Mouse (Mus musculus) central nervous system, embryonic 11.5 days (tissue): Measurements from ENCODE around the gene Dnal4. TPM values are rescaled to one million over a fixed set of nuclear protein-coding genes. Genes with fewer than 3 reads are reported as not detected.

Source experiments
- polyA plus RNA-seq: library from polyadenylated mRNA; depleted of rRNA; stranded (reverse); fragments of >200 nt; gene quantifications from 2 replicates; pipeline ENCODE4 v1.2.3, GENCODE M21; 2012; rRNA removed

The Dnal4 gene
- polyA plus RNA-seq, result 52.9 and 62.5 TPM in 2 replicates

DNA sequence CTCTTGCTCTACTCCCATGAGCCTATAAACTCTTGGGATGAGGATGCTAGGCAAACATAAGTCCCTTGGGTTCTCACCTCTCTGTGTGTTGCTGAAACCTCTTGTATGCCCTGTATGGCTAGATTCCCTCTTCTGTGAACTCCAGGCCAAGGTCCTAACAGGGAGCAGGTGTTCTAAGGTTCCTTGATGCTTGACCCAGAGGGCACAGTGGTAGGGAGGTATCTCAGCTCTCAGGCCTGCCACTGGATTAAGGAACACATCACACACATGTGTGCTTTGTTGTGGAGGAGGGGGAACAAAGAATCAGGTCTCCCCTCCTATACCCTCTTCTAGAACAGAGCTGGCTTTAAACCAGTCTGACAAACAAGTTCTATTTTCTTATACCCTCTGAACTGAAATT is at the start of gene Dnal4:
TSS of gene Dnal4 (minus strand) at position 101 of the 400 bp plus-strand sequence.

DNA sequence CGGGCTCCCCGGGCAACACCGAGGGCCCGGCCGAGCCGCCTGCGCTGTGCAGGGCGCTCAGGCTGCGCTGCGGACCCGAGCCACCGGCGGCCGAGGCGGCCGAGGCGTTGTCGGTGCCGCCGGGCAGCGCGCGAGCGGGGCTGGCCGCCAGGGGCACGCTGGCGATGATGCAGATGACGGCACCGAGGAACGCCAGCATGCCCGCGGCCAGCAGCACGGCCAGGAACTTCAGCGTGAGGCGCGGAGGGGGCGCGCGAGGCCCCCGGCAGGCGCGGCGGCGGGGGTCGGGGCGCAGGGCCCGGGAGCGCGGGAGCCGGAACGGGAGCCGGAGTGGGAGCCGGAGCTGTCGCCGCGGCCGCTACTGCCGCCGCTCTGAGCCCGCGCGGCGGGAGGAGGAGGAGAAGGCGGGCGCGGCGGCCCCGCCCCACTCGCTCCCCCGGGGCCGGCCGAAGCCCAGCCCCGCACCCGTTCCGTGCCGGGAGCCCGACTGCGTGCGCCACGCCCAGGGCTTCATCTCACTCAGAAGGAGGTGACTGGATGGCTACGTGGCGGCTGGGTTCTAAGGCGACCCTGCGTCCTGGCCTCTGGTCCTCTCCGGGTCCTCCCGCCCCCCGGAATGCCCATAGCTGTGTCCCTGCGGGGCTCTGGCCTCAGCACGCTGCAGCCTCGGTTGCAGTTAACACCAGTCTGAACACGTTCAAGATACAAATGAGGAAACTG is 26.9 kb upstream of the Dnal4 start, which contains the start of gene Nptxr:
TSS of gene Nptxr (minus strand) at position 415 of the 720 bp plus-strand sequence.

DNA sequence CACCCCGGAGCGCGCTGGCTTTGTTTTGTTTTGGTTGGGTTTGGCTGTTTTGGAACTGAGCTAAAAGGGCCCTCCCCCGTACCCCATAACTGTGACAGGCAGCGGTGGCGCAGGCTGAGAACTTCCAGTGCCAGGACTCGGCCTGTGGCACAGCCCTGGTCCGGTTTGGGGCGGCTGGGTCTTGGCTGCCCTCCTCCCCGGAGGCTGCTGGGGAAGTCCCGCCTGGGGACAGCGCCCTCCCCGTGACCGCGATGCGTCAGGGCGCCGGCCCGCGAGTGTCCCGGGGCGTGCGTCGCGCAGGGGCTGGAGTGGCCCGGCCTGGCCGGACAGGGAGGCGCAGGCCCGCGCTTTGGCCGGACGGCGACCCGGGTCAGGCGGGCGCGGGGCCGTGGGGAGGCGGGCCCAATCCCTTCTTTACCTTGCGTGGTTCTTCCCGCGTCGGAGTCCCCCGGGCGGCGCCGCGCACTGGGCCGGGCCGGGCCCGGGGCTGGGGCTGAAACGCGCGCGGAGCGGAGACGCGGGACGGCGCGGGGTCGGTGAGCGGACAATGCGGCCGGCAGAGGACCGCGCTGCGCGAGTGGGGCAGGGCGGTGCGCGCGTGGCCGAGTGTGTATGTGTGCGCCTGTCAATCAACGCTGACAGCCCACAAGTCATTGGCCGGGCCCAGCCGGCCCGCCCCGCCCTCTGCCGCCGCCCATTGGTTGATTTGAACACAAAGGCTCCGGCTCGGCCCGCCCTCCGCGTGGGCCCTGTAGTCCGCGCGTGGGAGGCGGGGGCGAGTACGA is 35.5 kb downstream of the Dnal4 start, which contains the start of gene Sun2:
TSS of gene Sun2 (minus strand) at position 616 of the 785 bp plus-strand sequence.

Other genes with a start within 250 kb of the Dnal4 start
- gene Ddx17, start 231.1 kb downstream of the Dnal4 start, polyA plus RNA-seq, result 569 and 772 TPM in 2 replicates
- gene Dmc1, start 172.7 kb downstream of the Dnal4 start, polyA plus RNA-seq, result 4.3 and 7.7 TPM in 2 replicates
- 16.5 and 17.2 TPM in 2 replicates for gene Fam227a, start 118.9 kb downstream of the Dnal4 start, polyA plus RNA-seq
- 27.0 and 38.6 TPM in 2 replicates for gene Cby1, start 118.7 kb downstream of the Dnal4 start, polyA plus RNA-seq
- 104 and 127 TPM in 2 replicates for gene Tomm22, start 107.0 kb downstream of the Dnal4 start, polyA plus RNA-seq
- 22.7 and 28.8 TPM in 2 replicates for gene Josd1, start 89.9 kb downstream of the Dnal4 start, polyA plus RNA-seq
- 35.4 and 43.7 TPM in 2 replicates for gene Gtpbp1, start 87.0 kb downstream of the Dnal4 start, polyA plus RNA-seq
- 28.6 and 30.6 TPM in 2 replicates for gene Sun2, start 35.3 kb downstream of the Dnal4 start, polyA plus RNA-seq
- gene Nptxr, start 26.9 kb upstream of the Dnal4 start, polyA plus RNA-seq, result 4.4 and 4.9 TPM in 2 replicates
- 0.46 TPM in 1 of 2 replicates, not detected in the other for gene Npcd, start 56.4 kb upstream of the Dnal4 start, polyA plus RNA-seq
- gene Cbx6, start 56.8 kb upstream of the Dnal4 start, polyA plus RNA-seq, result 49.3 and 64.3 TPM in 2 replicates
- gene Apobec3, start 113.8 kb upstream of the Dnal4 start, polyA plus RNA-seq, result 7.8 and 8.0 TPM in 2 replicates
- 5.6 and 6.8 TPM in 2 replicates for gene Cbx7, start 193.3 kb upstream of the Dnal4 start, polyA plus RNA-seq
- gene Pdgfb, start 237.1 kb upstream of the Dnal4 start, polyA plus RNA-seq, result 5.6 and 7.3 TPM in 2 replicates